Mouse (Mus musculus) left cerebral cortex, adult 11 months (tissue): ENCODE results near the gene Cckbr.
A peak's percentile ranks its signal among the peaks of the same experiment; 100 is the strongest.
"Not testable (repeated sequence)": the region's sequence is repeated elsewhere in the genome, so short reads cannot be mapped to it uniquely, and the experiment has no call there.

ENCODE experiments used
- DNase-seq: peaks from one replicate; pipeline ENCODE4 v3.0.0; 2022; ENCODE audit warnings: low spot score

Cckbr gene

GRCm38 (mm10) chr7:105437979-105438772 is 12.6 kb downstream of the Cckbr start:
- DNase-seq: no peak

- no peak for DNase-seq
These were observed 15.9 kb downstream of the Cckbr start for GRCm38 (mm10) chr7:105441426-105441825.

DNA sequence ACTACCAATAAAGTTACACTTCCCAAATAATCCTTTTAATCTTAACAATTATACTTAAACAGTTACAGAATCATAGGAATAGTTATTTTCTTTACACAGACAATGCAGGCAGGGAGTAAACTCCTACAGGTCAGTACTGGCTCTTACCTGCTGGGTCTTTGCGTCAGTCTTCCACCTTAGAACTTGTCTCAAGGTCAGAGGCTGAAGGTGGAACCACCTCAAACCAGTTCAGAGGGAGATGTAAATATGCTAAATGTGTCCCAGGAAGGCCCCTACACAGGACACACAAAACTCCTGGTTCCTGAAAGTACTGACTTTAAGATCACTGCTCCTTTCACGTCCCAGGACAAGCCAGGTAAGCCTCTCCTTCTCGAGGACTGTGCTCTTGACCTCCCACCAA is 19.5 kb downstream of the Cckbr start:
- no peak for DNase-seq

- not testable (repeated sequence) for DNase-seq
These were observed 27.8 kb downstream of the Cckbr start for GRCm38 (mm10) chr7:105453345-105453744.

GRCm38 (mm10) chr7:105458546-105458945 is 33.0 kb downstream of the Cckbr start:
- no peak for DNase-seq

GRCm38 (mm10) chr7:105465505-105465904 is 40.0 kb downstream of the Cckbr start:
- peak; percentile 70 for DNase-seq

DNA sequence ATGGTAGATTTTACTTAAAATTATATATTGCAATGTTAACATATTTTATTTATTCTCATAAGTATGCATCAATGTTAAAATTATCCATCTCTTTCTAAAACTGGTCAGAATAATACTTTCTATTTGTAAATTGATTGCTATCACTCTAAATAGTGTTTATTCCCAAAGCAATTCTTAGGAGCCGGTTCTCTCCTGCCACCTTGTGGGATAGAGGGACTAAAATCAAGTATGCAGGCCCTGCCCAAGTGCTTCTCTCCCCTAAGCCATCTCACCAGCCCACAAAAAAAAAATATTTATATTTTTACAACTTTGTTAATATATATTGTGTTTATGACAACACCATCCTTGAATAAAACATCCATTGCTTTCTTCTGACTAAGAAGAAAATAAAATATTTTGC is 47.1 kb downstream of the Cckbr start:
- no peak for DNase-seq

DNA sequence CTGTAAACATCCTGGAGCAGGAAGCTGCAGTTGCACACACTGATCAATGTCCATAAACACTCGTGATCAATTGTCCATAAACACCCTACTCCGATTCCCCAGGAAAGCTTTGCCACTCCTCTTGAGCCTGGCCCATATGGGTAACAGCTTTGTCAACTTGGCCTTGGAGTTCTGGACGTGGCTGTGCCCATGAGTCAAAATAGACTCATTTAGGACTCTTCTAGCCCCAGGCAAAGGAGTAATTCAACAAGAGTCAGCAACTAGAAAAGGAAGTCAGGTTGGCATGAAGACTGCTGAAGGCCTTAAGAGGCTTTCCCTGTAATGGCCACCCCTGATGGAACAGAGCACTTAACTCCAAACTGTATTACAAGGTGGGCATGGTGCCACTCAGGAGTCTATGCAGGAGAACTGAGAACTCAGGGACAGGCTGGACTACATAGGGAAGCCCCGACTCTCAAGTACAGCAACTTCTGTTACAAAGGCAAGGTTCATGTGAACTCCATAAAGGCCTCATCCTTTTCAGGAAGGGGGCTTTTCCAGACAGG is 49.3 kb downstream of the Cckbr start:
- no peak for DNase-seq

DNA sequence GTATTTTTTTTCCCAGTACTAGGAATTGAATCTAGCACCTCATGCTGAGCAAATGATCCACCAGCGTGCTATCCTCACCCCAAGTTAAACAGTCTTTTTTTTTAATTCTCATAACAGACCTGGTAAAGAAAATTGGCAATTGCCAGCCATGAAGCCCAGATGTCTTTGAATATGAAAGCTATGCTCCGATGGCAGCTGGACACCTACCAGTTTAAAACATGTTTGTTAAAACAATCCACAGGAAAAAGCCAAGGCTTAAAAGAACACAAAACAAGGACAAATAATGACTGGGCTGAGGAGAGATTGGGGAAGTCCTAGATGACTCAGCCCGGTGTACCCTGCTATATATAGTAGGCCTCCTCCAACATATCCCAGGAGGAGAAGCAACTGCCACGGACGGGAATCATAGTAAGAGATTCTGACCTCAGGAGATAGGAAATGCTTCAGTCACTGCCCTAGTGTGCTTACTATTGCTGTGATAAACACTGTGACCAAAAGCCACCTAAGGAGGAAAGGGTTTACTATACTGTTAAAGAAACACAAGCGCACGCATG is 49.9 kb downstream of the Cckbr start:
- DNase-seq: no peak

DNA sequence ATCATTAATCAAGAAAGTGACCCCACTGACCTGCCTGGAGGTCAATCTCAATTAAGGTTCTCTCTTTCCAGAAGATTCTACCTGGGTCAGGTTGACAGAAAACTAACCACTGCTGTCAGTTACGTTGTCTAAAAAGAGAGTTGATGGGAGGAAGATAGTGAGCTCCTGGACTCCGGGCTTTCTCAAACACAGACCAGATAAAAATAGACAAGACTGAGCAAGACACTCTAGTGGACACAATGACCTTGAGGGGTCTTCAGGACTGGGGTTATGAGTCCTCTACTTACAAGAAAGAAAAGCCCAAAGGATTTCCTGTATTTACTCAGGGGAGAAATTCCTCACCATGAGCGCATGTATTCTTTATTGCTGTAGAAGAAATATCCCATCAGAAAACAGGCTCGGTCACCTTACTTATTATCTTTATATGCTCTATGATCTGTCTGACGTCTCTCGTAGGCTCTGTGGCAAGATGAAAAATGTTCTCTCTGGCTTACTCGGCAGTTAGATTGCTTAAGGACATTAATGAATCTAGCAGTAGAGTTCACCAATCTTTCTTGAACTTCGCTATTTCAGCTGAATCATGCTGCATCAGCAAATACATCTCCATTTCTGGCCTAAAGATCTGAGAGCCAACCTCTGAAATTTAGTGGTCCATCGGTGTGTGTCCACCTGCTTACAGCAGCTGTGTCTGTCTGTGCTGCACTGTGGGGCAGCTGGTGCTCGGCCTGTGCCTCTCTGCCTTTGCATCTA is 51.3 kb downstream of the Cckbr start:
- DNase-seq: no peak

DNA sequence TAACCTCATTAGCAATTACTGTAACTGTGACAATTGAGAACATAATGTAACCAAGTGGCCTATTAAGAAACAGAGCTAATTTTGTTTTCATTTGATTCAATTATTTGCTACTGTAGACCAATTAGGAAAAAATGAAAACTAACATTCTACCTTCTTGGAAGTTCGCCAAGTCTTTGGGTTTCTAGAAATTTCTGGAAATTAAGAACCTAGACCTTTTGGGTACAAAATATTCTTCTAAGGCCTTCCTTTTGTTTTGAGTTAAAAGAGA is 51.8 kb downstream of the Cckbr start:
- no peak for DNase-seq

DNA sequence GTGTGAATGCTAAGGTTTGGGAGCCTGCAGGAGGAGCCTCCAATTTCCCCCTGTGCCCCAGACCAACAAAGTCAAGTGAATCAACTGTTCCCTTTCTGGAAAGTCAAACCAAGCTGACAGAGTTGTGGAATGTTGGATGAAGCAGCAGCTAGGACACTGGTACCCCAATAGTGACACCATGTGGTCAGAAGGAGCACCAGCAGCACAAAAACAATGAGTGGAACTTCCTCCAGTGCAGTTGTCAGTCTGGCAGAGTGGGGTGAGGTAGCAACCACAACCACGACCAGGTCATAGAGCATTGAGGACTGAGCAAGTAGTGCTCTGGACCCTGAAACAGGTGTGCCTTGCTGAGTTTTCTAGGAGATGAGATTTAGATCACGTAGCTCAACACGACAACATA is 52.3 kb downstream of the Cckbr start:
- DNase-seq: peak; percentile 47

DNA sequence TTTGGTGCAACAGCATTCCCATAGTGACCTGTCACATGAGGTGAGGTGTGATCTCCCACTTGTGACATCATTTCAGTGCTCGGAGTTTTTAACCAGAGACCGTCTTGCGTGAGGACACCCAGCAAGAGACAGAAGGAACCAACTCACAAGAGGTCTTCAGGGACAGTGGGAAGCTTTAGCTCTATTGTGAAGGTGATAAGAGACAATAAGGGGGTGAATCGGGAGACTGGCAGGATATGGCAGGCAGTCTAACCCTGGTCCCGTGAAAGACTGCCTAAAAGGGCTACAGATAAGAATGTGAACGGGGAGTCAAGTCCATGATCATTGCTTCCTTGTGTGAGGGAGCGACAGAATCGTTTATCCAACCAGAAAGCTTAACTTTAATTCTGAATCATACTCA is 52.8 kb downstream of the Cckbr start:
- DNase-seq: no peak

- no peak for DNase-seq
These were observed 53.7 kb downstream of the Cckbr start for GRCm38 (mm10) chr7:105479232-105479631.

- no peak for DNase-seq
These were observed 54.5 kb downstream of the Cckbr start for GRCm38 (mm10) chr7:105480081-105480480.

DNA sequence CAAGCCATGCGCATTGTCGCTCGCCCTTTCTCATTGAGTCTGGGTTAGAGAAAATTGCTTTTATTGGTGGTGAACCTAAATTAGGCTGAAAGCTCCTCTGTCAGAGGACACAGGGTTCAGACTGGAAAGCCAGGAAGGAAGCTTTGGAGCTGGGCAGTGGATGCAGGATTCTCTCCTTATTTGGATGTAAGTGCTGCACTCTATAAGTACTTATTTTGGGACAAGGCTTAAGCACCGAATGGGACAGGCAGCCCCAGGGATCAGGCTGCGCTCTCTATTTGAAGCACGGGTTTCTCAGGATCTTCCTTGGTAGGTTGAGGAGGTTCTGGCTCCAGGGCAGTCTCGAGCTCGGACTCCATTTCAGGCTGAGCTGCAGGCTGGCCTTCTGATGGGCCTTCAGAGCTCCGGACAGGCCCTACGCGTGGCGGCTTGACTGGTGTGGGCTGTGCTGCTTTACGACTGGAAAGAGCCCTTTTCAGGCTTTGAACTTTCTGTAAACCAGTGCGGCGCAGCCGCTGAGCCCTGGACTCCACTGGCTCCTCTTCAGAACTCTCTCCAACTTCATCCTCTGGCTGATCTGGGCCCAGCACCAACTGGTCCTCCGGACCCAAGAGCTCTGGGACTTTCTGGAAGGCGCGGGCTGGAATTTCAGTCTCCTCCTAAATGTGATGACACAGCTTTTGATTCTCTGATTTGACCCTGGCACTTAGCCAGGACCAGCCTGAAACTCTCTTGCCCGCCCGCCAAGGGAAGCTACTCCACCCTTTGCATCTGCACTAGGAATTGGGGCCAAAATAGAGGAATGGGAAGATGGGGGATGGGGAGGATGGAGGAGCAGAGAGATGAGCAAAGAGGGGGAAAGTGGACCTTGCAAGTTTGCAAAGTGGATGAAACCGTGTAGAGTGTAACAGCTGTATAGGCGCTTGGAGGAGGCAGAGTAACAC is 55.3 kb downstream of the Cckbr start:
- DNase-seq: no peak

DNA sequence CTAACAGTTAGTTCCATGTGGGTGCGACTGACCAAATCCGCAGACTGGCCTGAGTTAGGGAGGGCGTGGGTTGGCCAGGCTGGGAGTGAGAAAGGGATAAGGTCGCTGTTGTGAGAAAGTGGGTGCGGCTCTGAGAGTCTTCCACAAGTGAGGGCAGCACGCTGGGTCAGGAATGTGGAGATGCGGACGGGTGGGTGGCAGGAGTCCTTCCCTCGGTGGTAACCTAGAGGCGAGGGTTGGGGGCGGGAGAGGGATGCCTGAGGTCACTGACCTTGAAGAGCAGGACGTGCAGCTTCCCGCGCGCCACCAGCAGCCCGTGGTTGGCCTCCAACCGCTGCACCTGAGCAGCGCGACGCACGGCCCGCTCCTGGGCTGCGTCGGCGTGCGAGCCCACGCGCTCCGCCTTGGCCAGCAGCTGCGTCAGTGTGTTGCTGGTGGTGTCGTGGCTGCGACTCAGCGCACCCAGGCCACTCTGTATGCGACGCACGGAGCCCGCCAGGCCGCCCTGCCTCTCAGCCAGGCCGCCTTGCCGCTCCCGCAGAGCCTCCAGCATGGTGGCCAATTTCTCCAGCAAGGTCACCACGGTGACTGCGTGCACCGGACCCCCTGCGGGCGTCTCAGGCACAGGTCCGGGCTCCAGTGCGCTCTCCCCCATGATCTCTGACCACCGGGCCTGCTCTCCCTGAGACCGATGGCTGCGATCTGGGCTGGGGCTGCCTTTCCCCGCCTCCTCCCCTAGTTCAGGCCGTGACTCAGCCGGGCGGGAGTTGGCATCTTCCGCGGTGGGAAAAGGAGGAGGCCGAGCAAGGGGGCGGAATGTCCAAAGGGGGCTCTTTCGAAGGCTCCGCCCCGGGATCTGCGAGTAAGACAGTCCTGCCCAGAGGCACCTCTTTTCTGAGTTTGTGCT is 56.2 kb downstream of the Cckbr start, which contains the start of gene Cavin3:
Gene Cavin3 (minus strand): TSS at position 796 of the 907 bp plus-strand sequence.
- peak; percentile 47 for DNase-seq

DNA sequence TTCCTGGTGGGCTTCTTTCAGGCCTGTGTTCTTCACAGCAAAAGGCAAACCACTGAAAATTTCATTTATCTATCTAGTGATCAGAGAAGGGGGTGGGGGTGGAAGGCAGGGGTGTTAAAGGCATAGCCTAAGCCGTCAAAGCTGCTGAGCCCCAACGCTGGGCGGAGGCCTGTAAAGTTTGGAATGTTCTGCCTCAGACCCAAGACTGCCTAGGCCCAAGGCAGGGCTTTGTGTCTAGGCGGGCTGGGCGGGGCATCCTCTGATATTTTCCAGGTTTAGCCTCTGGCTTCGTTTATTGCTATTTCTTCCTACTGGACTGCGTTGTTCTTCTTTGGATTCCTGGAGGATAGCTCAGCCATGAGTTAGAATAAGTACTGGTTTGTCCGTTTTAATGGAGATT is 56.9 kb downstream of the Cckbr start:
- DNase-seq: no peak

- DNase-seq: no peak
These were observed 59.5 kb downstream of the Cckbr start for GRCm38 (mm10) chr7:105485029-105485428.

DNA sequence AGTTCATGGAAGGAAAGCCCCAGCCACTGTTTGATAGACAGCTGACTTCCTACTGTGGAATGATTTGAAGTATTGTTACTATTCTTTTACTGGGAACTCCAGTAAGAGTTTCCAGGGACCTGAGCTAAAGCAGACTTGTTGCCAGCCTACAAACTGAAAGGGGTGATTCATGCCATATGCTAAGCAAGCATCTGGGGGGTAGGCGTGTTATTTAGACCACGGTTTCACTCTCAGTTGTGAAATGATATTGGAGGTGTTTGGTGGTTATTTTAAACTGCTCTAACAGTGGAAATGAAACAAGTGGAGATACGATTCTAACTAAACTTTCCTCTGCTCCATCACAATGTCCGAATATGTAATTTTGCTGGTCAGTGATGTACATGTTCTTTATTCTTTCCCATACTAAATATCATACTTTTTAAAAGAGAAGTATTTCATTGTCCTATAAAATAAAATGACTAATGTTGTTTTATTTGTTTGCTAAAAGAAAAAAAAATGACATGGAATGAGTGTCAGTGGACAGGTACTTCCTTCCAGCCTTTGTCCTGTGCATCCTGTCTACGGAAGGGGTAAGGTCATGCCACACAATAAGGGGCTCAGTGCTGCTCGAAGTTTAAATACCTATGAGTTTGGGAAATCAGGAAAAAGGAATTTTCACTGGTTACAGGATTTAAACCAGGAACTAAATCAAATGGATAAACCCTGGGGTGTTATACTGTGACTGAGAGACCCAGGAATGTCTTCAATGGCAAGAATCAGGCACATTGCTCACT is 61.8 kb downstream of the Cckbr start:
- peak; percentile 70 for DNase-seq
